Mouse (Mus musculus) c-Kit-positive CD71-negative TER-119-negative erythroid progenitor cells, embryonic 14.5 days (primary cell): ENCODE results near the gene Klf1.

Experiments
- DNase-seq: peaks from one replicate; pipeline ENCODE4 v3.0.0-alpha.2; 2013; ENCODE audit warnings: low read depth

Gene Klf1

GRCm38 (mm10) chr8:84901752-84902151, at the start of gene Klf1:
Gene Klf1 (plus strand): TSS chr8:84901928.
- DNase-seq: no peak

- DNase-seq: no peak
Observed at GRCm38 (mm10) chr8:84856434-84856833, 45.3 kb upstream of the Klf1 start.

- peak; percentile 88 for DNase-seq
Observed at GRCm38 (mm10) chr8:84856864-84857441, 44.8 kb upstream of the Klf1 start, which contains the start of gene Farsa. Gene Farsa (plus strand): TSS chr8:84856989.

- DNase-seq: peak; percentile 70
Observed at GRCm38 (mm10) chr8:84871376-84872308, 30.1 kb upstream of the Klf1 start, which contains the start of gene Syce2. Gene Syce2 (plus strand): TSS chr8:84872111.

GRCm38 (mm10) chr8:84872309-84872965, 29.3 kb upstream of the Klf1 start:
- DNase-seq: no peak

DNA sequence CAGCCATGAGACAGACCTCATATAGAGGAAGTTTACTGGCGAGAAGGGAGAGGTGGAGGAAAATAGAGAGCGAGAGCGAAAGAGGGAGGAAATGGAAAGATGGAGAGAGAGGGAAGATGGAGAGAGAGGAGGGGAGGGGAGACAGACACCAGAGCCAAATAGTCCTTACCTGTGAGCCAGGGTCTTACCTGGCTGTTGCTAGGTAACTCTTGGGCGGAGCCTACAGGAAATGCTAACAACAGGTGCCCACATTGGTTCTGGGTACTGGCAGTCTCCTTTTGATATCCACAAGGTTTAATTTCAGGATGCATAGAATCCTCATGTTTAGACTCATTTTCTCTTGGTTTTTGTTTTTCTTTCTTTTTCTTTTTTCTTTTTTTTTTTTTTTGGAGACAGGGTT, 28.7 kb upstream of the Klf1 start:
- DNase-seq: no peak

DNA sequence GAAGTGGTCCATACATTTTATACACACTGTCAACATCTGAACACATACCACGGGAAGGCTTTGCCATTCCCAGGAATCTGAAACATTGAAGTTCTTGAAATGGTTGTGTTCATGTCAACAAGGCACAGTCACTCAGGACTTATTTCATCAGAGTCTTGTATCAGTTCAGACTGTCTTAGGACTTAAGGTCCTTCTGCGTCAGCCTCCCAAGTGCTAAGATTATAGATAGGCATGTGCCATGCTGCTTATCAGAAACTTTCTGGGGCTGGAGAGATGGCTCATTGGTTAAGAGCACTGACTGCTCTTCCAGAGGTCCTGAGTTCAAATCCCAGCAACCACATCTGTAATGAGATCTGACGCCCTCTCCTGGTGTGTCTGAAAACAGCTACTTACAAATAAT, 27.4 kb upstream of the Klf1 start:
- no peak for DNase-seq

GRCm38 (mm10) chr8:84877297-84878035, 24.3 kb upstream of the Klf1 start:
- DNase-seq: no peak

DNA sequence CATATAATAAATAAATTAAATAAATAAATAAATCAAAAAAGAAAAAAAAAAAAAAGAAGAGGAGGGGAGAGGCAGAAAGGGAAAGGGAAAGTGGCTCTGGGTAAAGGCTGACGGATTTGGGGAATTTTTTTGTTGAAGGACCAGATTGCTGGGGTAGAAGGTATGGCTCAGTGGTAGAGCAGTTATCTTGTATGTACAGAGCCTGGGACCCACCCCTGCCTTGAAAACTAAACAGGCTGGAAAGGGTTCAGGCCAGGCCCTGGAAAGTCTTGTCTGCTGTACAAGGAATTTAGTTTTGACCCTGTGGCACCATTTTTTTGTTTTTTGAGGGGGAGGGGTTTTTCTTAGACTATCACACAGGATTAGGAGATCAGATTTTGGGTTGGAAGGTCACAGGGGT, 22.8 kb upstream of the Klf1 start:
- no peak for DNase-seq

- no peak for DNase-seq
Observed at GRCm38 (mm10) chr8:84884728-84885127, 17.0 kb upstream of the Klf1 start.

- no peak for DNase-seq
Observed at GRCm38 (mm10) chr8:84888280-84888679, 13.4 kb upstream of the Klf1 start.

- DNase-seq: no peak
Observed at GRCm38 (mm10) chr8:84889141-84889540, 12.6 kb upstream of the Klf1 start.

DNA sequence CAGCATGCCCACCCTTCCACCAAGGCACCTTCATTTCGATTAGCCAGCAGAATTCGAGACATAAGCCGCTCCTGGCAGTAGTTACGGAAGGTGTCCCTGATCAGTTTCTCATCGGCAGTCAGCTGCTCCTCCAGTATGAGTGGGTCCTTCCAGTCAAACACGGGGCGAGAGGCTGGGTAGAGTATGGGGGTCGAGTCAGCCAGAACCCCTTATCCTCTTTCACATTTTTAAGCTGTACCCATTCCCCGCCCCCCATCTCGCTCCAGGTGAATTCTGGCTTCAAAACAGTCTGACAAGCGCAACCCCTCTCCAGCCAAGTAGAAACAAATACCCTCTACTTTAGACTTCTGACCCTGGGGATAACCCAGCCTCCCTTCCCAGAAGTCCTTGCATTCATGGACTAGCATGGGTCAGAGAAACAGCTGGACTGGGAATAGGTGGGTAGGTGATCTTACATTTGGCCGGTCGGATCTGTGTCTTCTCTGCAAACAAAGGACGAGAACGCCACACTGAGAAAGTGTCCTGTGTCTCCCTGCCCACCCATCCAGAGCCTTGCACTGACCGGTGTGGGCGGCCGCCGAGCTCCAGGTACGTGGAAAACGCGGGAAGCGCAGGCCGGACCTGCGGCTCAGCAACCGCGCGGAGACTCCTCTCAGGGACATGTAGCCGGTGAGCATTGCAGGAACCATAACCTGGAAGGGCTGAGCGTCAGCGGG, 8.6 kb upstream of the Klf1 start:
- no peak for DNase-seq

DNA sequence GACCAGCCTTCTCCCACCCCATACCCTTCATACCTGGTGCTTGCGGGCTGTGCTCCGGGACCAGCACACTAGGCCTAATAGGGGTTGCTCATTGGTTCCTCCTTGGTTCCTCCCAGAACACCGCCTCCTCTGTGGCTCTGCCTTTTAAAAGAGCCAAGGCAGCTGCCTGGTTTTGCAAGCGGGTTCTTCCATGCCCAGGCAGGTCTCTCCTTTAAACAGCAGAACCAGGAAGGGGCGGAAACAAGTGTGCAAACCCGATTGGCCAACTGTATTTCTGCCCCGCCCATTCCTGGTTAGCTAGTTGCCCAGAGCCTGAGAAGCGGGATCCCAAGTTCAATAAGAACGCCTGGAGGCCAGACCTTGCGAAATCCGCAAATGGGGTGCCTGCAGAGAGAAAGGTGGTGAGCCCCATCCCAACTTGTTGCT, 8.0 kb upstream of the Klf1 start, which contains the start of gene Gcdh:
Gene Gcdh (minus strand): TSS at position 213 of the 426 bp plus-strand sequence.
- peak; percentile 92 for DNase-seq

DNA sequence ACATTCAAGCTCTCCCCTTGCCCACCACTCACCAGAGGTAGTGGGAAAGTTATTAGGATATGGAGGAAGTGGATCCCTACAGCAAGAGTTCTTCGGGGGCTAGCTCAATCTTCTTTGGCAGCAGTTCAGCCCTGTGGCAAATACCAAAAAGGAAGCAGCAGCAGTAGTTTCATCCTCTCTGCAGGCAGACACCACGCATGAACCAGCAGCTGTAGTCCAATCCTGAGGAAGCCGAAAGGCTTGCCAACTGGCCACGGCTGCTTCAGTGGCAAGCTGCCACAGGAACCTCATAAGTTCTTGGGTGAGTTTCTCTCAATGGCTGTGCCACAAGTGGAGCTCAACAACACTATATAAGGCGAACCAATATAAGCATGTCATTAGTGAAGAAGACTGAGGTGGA, 5.8 kb upstream of the Klf1 start:
- DNase-seq: no peak

DNA sequence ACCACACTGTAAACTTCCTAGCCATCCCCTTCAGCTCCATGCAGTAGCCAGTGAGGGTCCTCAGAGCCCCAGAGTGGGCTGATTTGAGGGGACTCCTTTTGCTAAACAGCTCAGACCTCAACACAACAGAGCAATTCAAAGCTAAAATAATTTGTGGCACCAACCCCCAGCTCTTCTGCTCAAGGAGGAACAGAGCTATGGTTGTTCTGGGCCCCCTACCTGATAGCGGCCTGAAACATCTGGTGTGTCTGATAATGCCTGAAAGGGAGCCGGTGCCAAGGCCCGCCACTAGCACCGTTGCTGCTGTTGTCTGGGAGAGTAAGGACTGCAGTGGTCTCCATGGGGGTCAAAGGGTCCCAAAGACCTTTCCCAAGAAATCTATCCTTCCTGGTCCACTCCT, 657 bp upstream of the Klf1 start:
- DNase-seq: peak; percentile 33

DNA sequence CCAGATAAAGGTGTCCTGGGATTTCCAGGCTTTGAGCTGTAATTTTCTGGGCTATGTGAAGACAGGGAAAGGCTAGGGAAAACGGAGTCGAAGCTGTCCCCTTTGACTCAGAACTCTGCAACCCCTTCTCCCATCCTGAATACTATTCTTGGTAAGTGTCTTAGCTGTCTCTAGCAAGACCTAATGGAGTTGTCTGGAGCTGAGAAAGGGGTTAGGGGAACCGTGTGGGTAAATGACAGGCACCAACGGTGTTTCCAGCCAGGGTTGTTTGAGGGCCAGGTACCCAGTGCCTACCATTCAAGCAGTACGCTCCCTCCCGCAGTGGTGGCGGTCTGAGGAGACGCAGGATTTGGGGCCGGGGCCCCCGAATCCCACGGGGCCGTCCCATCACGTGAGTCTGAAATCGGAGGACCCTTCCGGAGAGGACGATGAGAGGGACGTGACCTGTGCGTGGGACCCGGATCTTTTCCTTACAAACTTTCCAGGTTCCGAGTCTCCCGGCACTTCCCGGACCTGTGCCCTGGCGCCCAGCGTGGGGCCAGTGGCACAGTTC, 715 bp downstream of the Klf1 start:
- no peak for DNase-seq

- DNase-seq: peak; percentile 78
Observed at GRCm38 (mm10) chr8:84902920-84903661, 1.4 kb downstream of the Klf1 start.

- DNase-seq: no peak
Observed at GRCm38 (mm10) chr8:84904351-84904750, 2.6 kb downstream of the Klf1 start.

- DNase-seq: no peak
Observed at GRCm38 (mm10) chr8:84907037-84907436, 5.3 kb downstream of the Klf1 start.
